Mouse (Mus musculus) cerebellum, adult 2 months (tissue): ENCODE measurements around the gene Hunk. TPM values are rescaled to one million over a fixed set of nuclear protein-coding genes. Genes with fewer than 3 reads are reported as not detected.

Source experiments
- DNase-seq, 2 experiments: peaks; one replicate each; pipeline ENCODE4 v3.0.0; 2021
- H3K27ac ChIP-seq: fragments of 200-500 bp; 2 replicates; pipeline ENCODE4 v1.5.1; 2012; ENCODE audit warnings: low read length, control low read depth, inconsistent platforms; ENCODE audit not compliant: insufficient read depth
- H3K27me3 ChIP-seq: fragments of 200-500 bp; 2 replicates; pipeline ENCODE4 v1.6.1; 2012; ENCODE audit warnings: inconsistent platforms, mild to moderate bottlenecking, low read length, moderate library complexity; ENCODE audit not compliant: control insufficient read depth, insufficient read depth
- H3K4me1 ChIP-seq: fragments of 200-500 bp; 2 replicates; pipeline ENCODE4 v1.6.1; 2011; ENCODE audit warnings: low read length; ENCODE audit not compliant: control insufficient read depth, insufficient read depth
- H3K4me3 ChIP-seq: fragments of 200-500 bp; replicated peaks from 2 replicates; pipeline ENCODE3; 2011; ENCODE audit warnings: mild to moderate bottlenecking, low read depth, low read length, control low read depth; ENCODE audit not compliant: insufficient read depth
- CTCF ChIP-seq: fragments of 200-500 bp; IDR thresholded peaks from 2 replicates; pipeline ENCODE4 v1.5.1; 2011; ENCODE audit warnings: low read depth, mild to moderate bottlenecking, control low read depth, low read length, moderate library complexity, borderline replicate concordance; ENCODE audit not compliant: insufficient read depth
- POLR2A ChIP-seq: fragments of 200-500 bp; IDR thresholded peaks from 2 replicates; pipeline ENCODE4 v1.6.1; 2011; ENCODE audit warnings: low read length, control low read depth, borderline replicate concordance; ENCODE audit not compliant: insufficient read depth
- WGBS: fragments of 180-500 bp; shearing (Covaris S2); methylation state at CpG from one replicate; pipeline ENCODE4 v1.1.7; 2018; 5-methylcytosine and 5-hydroxymethylcytosine counted together
- polyA plus RNA-seq: library from polyadenylated mRNA; depleted of rRNA; stranded (reverse); fragments of >200 nt; gene quantifications from 2 replicates; pipeline ENCODE4 v1.2.3, GENCODE M21; 2012; rRNA removed

Hunk gene
- polyA plus RNA-seq, 1 experiment: 12.6 TPM

DNA sequence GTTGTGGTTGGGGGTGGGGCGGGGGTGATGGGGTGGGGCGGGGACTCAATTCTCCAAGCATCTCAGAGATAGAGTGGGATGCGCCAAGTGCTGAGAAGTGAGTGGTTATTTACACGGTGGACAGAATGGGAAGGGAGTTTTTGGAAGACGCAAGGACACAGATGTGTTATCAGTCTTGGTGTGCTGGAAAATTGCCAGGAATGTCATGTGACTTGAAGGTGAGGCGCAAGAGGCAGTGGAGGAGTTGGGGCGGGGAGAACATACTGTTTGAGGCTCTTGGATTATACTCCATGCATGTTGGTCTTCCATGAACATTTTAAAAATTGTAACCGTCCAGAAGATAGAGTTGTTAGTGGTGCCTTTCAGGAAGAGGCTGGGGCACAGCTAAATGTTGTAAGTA, 148.8 kb downstream of the Hunk start:
- H3K27me3 ChIP-seq: no peaks in the 10 kb centered on the region
- TF ChIP-seq CTCF: no peak
- TF ChIP-seq POLR2A: no peak
- H3K27ac ChIP-seq: no peak overlapping the region
- 76% methylated on average over 8 of the region's 8 CpGs for WGBS
- H3K4me3 ChIP-seq: no peak overlapping the region
- DNase-seq: no peak
- H3K4me1 ChIP-seq: no peaks in the 10 kb centered on the region

DNA sequence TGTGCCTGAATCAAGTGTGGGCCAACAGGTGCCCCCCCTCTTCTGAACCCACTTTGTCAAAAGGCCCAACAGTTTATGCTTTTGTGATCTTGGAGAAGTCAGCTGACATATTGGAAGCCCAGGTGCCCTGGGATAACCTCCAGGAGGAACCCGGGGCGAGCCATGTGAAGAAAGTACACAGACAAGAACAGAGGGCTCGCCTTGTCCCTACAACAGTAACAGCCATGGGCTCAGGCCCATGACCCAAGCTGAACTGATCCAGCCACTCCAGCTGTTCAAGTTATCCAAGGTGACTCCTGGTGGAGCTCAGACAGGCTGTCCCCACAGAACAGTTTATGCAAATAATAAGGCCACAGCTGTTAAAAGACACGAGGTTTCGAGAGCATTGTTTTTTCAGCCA, 153.1 kb downstream of the Hunk start:
- Histone ChIP-seq H3K27ac (no peak overlapping the region), H3K27me3 (no peaks in the 10 kb centered on the region), H3K4me1 (no peaks in the 10 kb centered on the region; the same call in 1 of the 2 replicates), H3K4me3 (no peak overlapping the region)
- DNase-seq: no peak
- 67% methylated on average over 5 of the region's 5 CpGs for WGBS
- TF ChIP-seq CTCF (no peak), POLR2A (no peak)

DNA sequence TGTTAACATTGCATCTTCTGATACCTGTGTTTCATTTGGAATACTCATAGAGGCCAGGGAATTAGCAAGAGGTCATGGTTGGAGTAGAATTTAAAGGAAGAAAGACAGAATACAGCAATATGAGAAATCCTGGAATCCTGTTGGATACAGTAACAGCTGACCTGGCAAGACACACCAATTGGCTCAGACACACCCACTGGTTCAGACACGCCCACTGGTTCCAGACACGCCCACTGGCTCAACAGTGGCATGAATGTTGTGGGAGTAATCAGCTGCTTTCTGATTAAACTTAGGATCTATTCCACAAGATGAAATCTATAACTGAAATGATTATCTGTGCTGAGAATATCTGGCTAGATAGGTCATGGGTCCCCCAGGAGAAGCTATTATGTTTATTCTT, 155.4 kb downstream of the Hunk start:
- WGBS: 75% methylated on average over 2 of the region's 2 CpGs
- Histone ChIP-seq H3K4me3 (no peak overlapping the region), H3K4me1 (no peaks in the 10 kb centered on the region; the same call in 1 of the 2 replicates), H3K27me3 (no peaks in the 10 kb centered on the region), H3K27ac (no peak overlapping the region)
- DNase-seq: no peak
- no peak for TF ChIP-seq CTCF

DNA sequence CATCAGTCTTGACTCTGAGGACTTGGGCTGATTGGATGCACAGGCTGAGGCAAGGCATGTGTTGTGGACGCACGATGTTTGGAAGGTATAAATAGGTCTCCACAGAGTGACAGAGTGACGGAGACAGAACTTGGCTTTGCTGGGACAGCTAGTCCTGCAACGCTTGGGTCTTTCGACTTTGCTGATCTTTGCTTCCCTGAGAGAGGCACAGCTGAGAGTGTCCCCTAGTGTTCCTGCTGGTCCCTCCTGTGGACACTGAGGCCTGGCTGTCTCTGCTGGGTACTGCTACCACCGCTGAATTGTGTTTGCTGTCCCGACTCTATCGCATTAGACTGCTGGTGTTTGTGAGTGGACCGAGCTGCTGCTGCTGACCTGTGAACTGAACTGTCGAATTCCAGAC, 156.6 kb downstream of the Hunk start:
- no peaks in the 10 kb centered on the region; the same call in 1 of the 2 replicates for H3K4me1 ChIP-seq
- H3K4me3 ChIP-seq: no peak overlapping the region
- DNase-seq: no peak
- WGBS: 67% methylated on average over 10 of the region's 10 CpGs
- H3K27ac ChIP-seq: no peak overlapping the region
- no peak for TF ChIP-seq CTCF
- TF ChIP-seq POLR2A: no peak
- no peaks in the 10 kb centered on the region for H3K27me3 ChIP-seq

DNA sequence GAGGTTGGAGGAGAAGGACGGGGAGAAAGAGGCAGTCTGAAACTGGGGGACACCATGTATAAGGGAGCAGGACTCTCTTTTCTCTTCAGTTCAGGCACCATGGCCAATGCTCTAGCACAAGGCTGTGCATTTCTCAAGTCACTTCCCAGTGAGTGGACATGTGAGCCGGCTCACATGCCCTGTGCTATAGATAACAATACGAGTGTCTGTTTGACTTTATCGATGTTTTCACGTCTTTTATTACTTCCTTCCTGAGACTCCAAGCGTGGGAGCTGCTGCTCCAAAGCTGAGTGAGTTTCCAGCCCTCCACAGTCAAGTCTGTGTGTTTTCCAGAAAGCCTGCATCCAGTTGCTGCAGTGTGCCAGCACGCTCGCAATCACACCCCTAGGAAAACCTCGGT, 158.4 kb downstream of the Hunk start:
- Histone ChIP-seq H3K4me1 (no peaks in the 10 kb centered on the region; the same call in 1 of the 2 replicates), H3K27me3 (no peaks in the 10 kb centered on the region), H3K27ac (no peak overlapping the region), H3K4me3 (no peak overlapping the region)
- no peak for TF ChIP-seq POLR2A
- TF ChIP-seq CTCF: no peak
- 87% methylated on average over 9 of the region's 9 CpGs for WGBS
- no peak for DNase-seq

DNA sequence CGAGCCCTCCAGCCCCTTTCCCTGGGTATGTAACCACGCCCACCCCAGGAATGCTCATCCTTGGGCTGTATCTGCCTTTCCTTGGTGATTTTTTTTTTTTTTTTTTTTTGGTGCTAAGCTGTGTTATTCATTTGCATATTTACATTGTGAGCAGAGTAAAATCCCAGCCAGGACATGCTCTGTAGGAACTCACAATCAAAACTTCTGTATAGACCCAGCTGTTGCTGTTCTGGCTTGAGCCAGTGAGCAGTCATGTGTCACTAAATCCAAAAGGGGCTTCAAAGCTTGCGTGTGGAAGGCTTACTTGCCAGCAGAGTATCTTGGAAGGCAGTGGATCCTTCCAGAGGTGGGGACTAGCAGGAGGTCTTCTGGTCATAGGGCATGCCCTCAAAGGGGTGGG, 159.7 kb downstream of the Hunk start:
- no peak for DNase-seq
- WGBS: 48% methylated on average over 3 of the region's 3 CpGs
- no peak for TF ChIP-seq CTCF
- TF ChIP-seq POLR2A: no peak
- Histone ChIP-seq H3K27ac (no peak overlapping the region), H3K27me3 (no peaks in the 10 kb centered on the region), H3K4me3 (no peak overlapping the region), H3K4me1 (no peaks in the 10 kb centered on the region; the same call in 1 of the 2 replicates)

DNA sequence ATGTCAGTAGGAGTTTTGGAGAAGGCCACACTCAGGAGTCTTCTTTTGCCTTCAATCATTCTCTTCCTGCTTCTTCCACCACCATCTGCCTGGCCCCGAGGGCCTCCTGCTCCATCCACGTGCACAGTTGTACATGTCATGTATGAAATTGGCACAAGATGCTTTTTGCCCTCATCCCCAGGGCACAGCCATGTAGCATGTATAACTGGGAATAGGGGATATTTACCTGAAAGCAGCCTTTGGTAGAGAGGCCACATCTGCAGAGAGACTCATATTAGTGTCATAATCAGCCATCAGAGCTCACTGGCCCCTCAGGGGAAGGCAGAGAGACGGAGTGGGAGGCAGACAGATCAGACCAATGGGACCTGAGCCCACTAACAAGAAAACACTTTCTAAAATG, 160.8 kb downstream of the Hunk start:
- TF ChIP-seq CTCF (no peak), POLR2A (no peak)
- WGBS: 47% methylated on average over 3 of the region's 3 CpGs
- no peaks in the 10 kb centered on the region for H3K27me3 ChIP-seq
- no peak overlapping the region for H3K4me3 ChIP-seq
- no peaks in the 10 kb centered on the region; the same call in 1 of the 2 replicates for H3K4me1 ChIP-seq
- no peak for DNase-seq
- H3K27ac ChIP-seq: no peak overlapping the region

DNA sequence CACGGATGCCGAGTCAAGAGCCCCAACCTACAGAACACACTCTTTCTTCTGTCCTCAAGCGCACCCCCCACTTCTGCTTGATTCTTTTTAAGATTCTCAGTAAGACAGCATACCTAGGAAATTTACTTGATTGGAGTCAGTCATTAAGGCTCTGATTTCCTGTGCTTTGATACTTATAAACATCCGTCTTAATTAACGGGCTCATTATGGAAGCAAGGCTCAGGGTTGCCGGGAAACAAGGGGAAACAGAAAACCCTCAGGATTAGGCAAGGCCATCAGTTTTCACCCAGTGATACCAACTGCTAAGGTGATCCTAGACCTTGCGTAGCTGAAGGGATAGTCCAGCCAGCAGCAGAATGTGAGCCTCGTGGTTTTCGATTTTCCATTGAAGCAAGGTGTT, 162.2 kb downstream of the Hunk start:
- 84% methylated on average over 9 of the region's 9 CpGs for WGBS

More for the DNA sequence above, 162.2 kb downstream of the Hunk start:
- Histone ChIP-seq H3K4me3 (no peak overlapping the region), H3K27me3 (no peaks in the 10 kb centered on the region), H3K27ac (no peak overlapping the region), H3K4me1 (no peaks in the 10 kb centered on the region)
- no peak for TF ChIP-seq CTCF
- TF ChIP-seq POLR2A: no peak
- no peak for DNase-seq

Other genes starting within 250 kb of the Hunk start
- gene Tiam1, start 242.2 kb upstream of the Hunk start, polyA plus RNA-seq: 73.6 and 88.5 TPM in 2 replicates
- 701 and 752 TPM in 2 replicates for gene Sod1, start 165.3 kb upstream of the Hunk start, polyA plus RNA-seq
- 48.4 and 50.4 TPM in 2 replicates for gene Scaf4, start 101.5 kb upstream of the Hunk start, polyA plus RNA-seq